Mouse (Mus musculus): Measurements from ENCODE around the gene Fgf7.

DNA sequence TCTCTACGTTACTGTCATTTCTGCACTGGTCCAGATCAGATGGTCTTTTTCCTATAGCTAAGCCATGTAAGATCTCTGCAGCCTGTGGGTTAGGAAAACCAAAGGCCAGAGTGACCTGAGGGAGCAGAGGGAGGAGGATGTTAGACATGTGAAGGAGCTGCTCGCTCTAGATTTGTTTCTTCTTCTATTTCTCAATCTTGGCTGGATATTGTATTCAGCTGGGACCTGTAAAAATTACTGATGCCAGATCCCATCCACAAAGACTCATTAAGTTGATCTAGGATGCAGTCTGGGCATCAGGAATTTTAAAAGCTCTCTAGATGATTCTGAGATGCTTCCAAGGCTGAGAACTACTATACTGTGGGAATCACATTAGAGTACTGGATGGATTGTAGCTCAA lies 6.2 kb downstream of the Fgf7 start:
- TF ChIP-seq POLR2A (IDR thresholded peaks at IDR 0.05; ENCODE audit: extremely low read depth, insufficient read depth, low read length), result no peak
- no peak for TF ChIP-seq CTCF (IDR thresholded peaks at IDR 0.05; ENCODE audit: extremely low read depth, insufficient read depth, low read length)
